Mouse (Mus musculus) embryonic facial prominence, embryonic 11.5 days (tissue): ENCODE results near the gene Gng5. TPM values are rescaled to one million over a fixed set of nuclear protein-coding genes. Genes with fewer than 3 reads are reported as not detected.

Source experiments
- ATAC-seq: fragments of 200-750 bp; cut with Nextera tagmentation; replicated peaks from 2 replicates; pipeline ENCODE4 v1.8.0; 2017; ENCODE audit warnings: low read depth; ENCODE audit not compliant: insufficient number of reproducible peaks, low FRiP score, low TSS enrichment
- DNase-seq: peaks from one replicate; pipeline ENCODE4 v3.0.0-alpha.2; 2015; ENCODE audit warnings: low spot score
- H3K27ac ChIP-seq: fragments of 300-500 bp; sonication (generic); replicated peaks from 2 replicates; pipeline ENCODE4 v1.5.1; 2014; ENCODE audit warnings: mild to moderate bottlenecking, low read depth, low read length, control low read depth
- H3K27me3 ChIP-seq: fragments of 300-500 bp; sonication (generic); 2 replicates; pipeline ENCODE4 v1.6.1; 2014; ENCODE audit warnings: mild to moderate bottlenecking, low read length, moderate library complexity, mixed read lengths; ENCODE audit not compliant: control insufficient read depth, insufficient read depth
- H3K36me3 ChIP-seq: fragments of 300-500 bp; sonication (generic); replicated peaks from 2 replicates; pipeline ENCODE4 v1.6.1; 2014; ENCODE audit warnings: low read depth, mild to moderate bottlenecking, low read length, moderate library complexity, mixed read lengths; ENCODE audit not compliant: control insufficient read depth, insufficient read depth
- H3K4me1 ChIP-seq: fragments of 300-500 bp; sonication (generic); 2 replicates; pipeline ENCODE4 v1.6.1; 2014; ENCODE audit warnings: low read length, mixed read lengths; ENCODE audit not compliant: control insufficient read depth, insufficient read depth
- H3K4me2 ChIP-seq: fragments of 300-500 bp; sonication (generic); 2 replicates; pipeline ENCODE4 v1.6.1; 2014; ENCODE audit warnings: low read depth, mild to moderate bottlenecking, control low read depth, low read length, moderate library complexity
- H3K4me3 ChIP-seq: fragments of 300-500 bp; sonication (generic); 2 replicates; pipeline ENCODE4 v1.5.1; 2014; ENCODE audit warnings: low read depth, low read length, control low read depth
- H3K9ac ChIP-seq: fragments of 300-500 bp; sonication (generic); replicated peaks from 2 replicates; pipeline ENCODE4 v1.6.1; 2014; ENCODE audit warnings: mild to moderate bottlenecking, control low read depth, low read length
- H3K9me3 ChIP-seq: fragments of 300-500 bp; sonication (generic); replicated peaks from 2 replicates; pipeline ENCODE4 v1.6.1; 2016; ENCODE audit warnings: mild to moderate bottlenecking, low read length, inconsistent platforms, mixed read lengths; ENCODE audit not compliant: control insufficient read depth
- WGBS: fragments of 180-500 bp; shearing (Covaris S2); extraction: QIAGEN DNeasy Blood & Tissue Kit; methylation state at CpG from one replicate; pipeline ENCODE4 v1.1.7; 2014; 5-methylcytosine and 5-hydroxymethylcytosine counted together
- polyA plus RNA-seq: library from polyadenylated mRNA; unstranded; fragments of >200 nt; fragmentation: Nextera tagmentation; extraction: Ambion mirVana; gene quantifications from 2 replicates; pipeline ENCODE4 v1.2.1, GENCODE M21; 2014

The Gng5 gene
- polyA plus RNA-seq, 1 experiment from 2014 or later: 1,165 TPM

GRCm38 (mm10) chr3:146482044-146482443 lies 17.6 kb upstream of the Gng5 start:
- Histone ChIP-seq H3K4me3 (no peak overlapping the region), H3K27me3 (no peaks in the 10 kb centered on the region), H3K4me1 (no peaks in the 10 kb centered on the region), H3K36me3 (no peaks in the 10 kb centered on the region), H3K27ac (no peak overlapping the region), H3K9me3 (no peaks in the 10 kb centered on the region), H3K9ac (no peak overlapping the region), H3K4me2 (no peak overlapping the region)
- no peak for ATAC-seq
- DNase-seq: no peak
- WGBS: 81% methylated on average over 2 of the region's 2 CpGs

- no peaks in the 10 kb centered on the region for H3K9me3 ChIP-seq
- H3K4me2 ChIP-seq: no peak overlapping the region
- no peaks in the 10 kb centered on the region for H3K27me3 ChIP-seq
- no peak overlapping the region for H3K9ac ChIP-seq
- no peak for DNase-seq
- H3K4me1 ChIP-seq: no peaks in the 10 kb centered on the region
- no peak for ATAC-seq
- H3K36me3 ChIP-seq: no peaks in the 10 kb centered on the region
- no peak overlapping the region for H3K27ac ChIP-seq
- H3K4me3 ChIP-seq: no peak overlapping the region
- 85% methylated on average over 4 of the region's 4 CpGs for WGBS
These were observed 13.1 kb upstream of the Gng5 start for GRCm38 (mm10) chr3:146486464-146486863.

- Histone ChIP-seq H3K36me3 (no peaks in the 10 kb centered on the region), H3K4me3 (no peak overlapping the region), H3K9ac (no peak overlapping the region), H3K27ac (no peak overlapping the region), H3K4me1 (no peaks in the 10 kb centered on the region), H3K27me3 (no peaks in the 10 kb centered on the region), H3K4me2 (no peak overlapping the region), H3K9me3 (no peaks in the 10 kb centered on the region)
- ATAC-seq: no peak
- no peak for DNase-seq
- 78% methylated on average over 8 of the region's 8 CpGs for WGBS
These were observed 4.7 kb upstream of the Gng5 start for GRCm38 (mm10) chr3:146494941-146495340.

GRCm38 (mm10) chr3:146498989-146499388 lies 618 bp upstream of the Gng5 start:
- no peaks in the 10 kb centered on the region for H3K27me3 ChIP-seq
- no peaks in the 10 kb centered on the region for H3K9me3 ChIP-seq
- no peaks in the 10 kb centered on the region for H3K4me1 ChIP-seq
- peak overlapping the region; percentile 69 for H3K4me2 ChIP-seq
- DNase-seq (no peak), ATAC-seq (no peak)
- H3K4me3 ChIP-seq: peak overlapping the region; percentile 87
- WGBS: 4% methylated on average over 13 of the region's 13 CpGs
- peak overlapping the region; percentile 88 for H3K27ac ChIP-seq
- no peaks in the 10 kb centered on the region for H3K36me3 ChIP-seq
- H3K9ac ChIP-seq: peak overlapping the region; percentile 96

GRCm38 (mm10) chr3:146500003-146500809 lies 599 bp downstream of the Gng5 start:
- WGBS: under 1% methylated on average over 48 of the region's 57 CpGs
- peak; percentile 19 for ATAC-seq
- Histone ChIP-seq H3K9ac (peak overlapping the region; percentile 96), H3K9me3 (no peaks in the 10 kb centered on the region), H3K36me3 (no peaks in the 10 kb centered on the region), H3K4me1 (no peaks in the 10 kb centered on the region), H3K4me2 (peak overlapping the region; percentile 69), H3K27me3 (no peaks in the 10 kb centered on the region), H3K4me3 (peak overlapping the region; percentile 87), H3K27ac (peak overlapping the region; percentile 88)
- DNase-seq: peak; percentile 68

GRCm38 (mm10) chr3:146500810-146501201 lies 1.2 kb downstream of the Gng5 start:
- H3K27ac ChIP-seq: no peak overlapping the region
- WGBS: 8% methylated on average over 5 of the region's 5 CpGs
- no peak for DNase-seq

GRCm38 (mm10) chr3:146501601-146502123 lies 2.1 kb downstream of the Gng5 start:
- DNase-seq (no peak), ATAC-seq (no peak)
- Histone ChIP-seq H3K36me3 (no peaks in the 10 kb centered on the region; the same call in 1 of the 2 replicates), H3K4me1 (no peaks in the 10 kb centered on the region), H3K9ac (no peak overlapping the region; the same call in 1 of the 2 replicates), H3K27ac (no peak overlapping the region), H3K4me3 (peak overlapping the region; percentile 87; the same call in 1 of the 2 replicates), H3K27me3 (no peaks in the 10 kb centered on the region), H3K4me2 (peak overlapping the region; percentile 69; the same call in 1 of the 2 replicates), H3K9me3 (no peaks in the 10 kb centered on the region)
- 55% methylated on average over 5 of the region's 5 CpGs for WGBS

More at GRCm38 (mm10) chr3:146500810-146501201, 1.2 kb downstream of the Gng5 start:
- Histone ChIP-seq H3K9me3 (no peaks in the 10 kb centered on the region), H3K36me3 (no peaks in the 10 kb centered on the region), H3K4me1 (no peaks in the 10 kb centered on the region), H3K27me3 (no peaks in the 10 kb centered on the region), H3K9ac (peak overlapping the region; percentile 96), H3K4me2 (peak overlapping the region; percentile 69), H3K4me3 (peak overlapping the region; percentile 87)
- ATAC-seq: no peak

GRCm38 (mm10) chr3:146506711-146507110 lies 7.1 kb downstream of the Gng5 start:
- Histone ChIP-seq H3K9me3 (no peaks in the 10 kb centered on the region), H3K4me2 (no peak overlapping the region), H3K27me3 (no peaks in the 10 kb centered on the region), H3K9ac (no peak overlapping the region), H3K4me3 (no peak overlapping the region), H3K4me1 (no peaks in the 10 kb centered on the region), H3K27ac (no peak overlapping the region), H3K36me3 (peaks cover 2% of the 10 kb centered on the region; the same call in 1 of the 2 replicates)
- WGBS: 95% methylated on average over 7 of the region's 7 CpGs
- no peak for ATAC-seq
- no peak for DNase-seq
